Mouse (Mus musculus): ENCODE results near the gene Senp3. TPM values are rescaled to one million over a fixed set of nuclear protein-coding genes. Genes with fewer than 3 reads are reported as not detected.
"Not testable (repeated sequence)": the region's sequence is repeated elsewhere in the genome, so short reads cannot be mapped to it uniquely, and the experiment has no call there.

Gene Senp3
- total RNA-seq, 2 experiments from 2014 or later, result 94.3 to 109 TPM

GRCm38 (mm10) chr11:69706775-69707479, 25.0 kb upstream of the Senp3 start:
- no peak for DNase-seq (ENCODE audit: extremely low spot score in 1 of 2, low spot score in 1 of 2)

DNA sequence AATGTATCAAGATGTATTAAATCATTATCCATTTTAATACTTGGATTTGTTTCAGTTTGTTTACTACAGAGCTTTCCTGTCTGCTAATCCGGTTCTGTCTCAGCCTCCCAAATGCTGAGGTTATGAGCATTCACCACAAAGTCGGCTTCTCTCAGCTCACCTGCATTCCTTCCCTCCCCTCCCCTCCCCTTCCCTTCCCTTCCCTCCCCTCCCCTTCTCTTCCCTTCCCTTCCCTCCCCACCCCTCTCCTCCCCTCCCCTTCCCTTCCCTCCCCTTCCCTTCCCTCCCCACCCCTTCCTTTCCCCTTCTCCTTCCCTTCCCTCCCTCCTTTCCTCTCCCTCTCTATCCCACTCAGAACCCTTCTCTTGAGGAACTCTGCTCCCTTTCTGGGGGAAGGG, 22.7 kb upstream of the Senp3 start:
- DNase-seq (ENCODE audit: extremely low spot score in 1 of 2, low spot score in 1 of 2), result no peak

DNA sequence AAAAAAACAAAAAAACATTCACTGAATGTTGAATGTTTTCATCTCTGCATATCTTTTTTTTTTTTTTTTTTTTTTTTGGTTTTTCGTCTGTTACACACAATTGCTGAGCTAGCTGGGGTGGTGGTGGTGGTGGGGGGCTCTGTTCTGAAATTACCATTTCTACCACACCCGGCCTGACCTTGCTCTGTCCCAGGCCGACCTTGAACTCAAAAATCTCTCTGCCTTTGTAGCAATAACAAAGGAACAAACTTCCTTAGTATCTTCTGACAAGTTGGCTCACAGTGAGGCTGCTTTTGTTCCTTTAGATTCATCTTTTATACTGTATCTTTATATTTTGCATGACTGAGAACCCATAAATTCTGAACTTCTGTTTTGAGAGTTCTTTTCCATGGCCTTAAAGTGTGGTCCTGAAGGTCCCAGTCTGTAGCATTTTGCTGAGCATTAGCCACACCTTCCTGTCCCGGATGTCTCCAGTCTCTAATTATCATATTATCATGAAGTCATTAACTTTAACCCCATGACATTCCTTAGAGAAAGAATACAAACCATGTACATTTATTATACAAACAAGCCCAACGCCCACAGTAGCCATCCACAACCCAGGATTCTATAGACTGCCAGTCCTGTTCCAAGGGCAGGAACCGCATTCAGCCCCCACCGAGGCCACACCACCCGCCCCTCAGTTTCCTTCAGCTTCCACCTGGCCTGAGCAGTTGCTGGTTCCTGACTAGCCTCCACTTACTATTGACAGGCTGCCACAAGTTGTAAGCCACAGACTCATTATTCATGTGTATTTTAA, 22.1 kb upstream of the Senp3 start:
- no peak for DNase-seq (ENCODE audit: extremely low spot score in 1 of 2, low spot score in 1 of 2)

- DNase-seq (ENCODE audit: extremely low spot score in 1 of 2, low spot score in 1 of 2), result not testable (repeated sequence)
Measured at GRCm38 (mm10) chr11:69703381-69703780, 21.5 kb upstream of the Senp3 start.

DNA sequence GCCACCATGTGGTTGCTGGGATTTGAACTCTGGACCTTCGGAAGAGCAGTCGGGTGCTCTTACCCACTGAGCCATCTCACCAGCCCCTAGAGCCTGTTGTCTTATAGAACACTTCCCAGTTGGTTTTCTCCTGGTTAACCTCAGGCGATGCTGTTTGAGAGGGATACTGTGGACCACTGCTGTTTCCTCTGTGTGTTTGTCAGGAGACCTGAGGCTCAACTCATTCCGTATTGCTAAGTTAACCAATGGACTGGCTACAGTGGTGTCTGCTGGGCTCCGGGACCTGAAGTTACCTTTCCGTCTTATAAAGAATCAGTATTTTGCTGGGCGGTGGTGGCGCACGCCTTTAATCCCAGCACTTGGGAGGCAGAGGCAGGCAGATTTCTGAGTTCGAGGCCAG, 21.0 kb upstream of the Senp3 start:
- DNase-seq (ENCODE audit: extremely low spot score in 1 of 2, low spot score in 1 of 2), result not testable (repeated sequence)

DNA sequence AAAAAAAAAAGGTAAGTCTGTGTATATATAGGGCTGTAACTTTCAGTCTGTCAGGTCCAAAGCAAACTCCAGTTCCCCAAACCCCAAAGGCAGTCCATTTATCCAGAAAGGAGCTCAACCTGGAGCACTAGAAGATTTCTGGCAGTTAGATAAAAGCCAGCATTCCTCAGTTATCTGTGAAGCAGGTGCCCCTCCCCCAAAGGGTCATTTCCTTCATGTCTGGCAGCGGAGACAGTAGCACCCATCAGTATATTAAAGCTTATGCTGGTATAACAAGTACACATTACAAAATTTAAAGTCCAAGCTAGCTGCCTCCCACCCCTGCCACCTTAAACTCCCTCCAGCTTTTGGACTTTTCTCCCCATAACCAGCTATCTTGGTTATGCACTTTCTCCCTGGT, 17.7 kb upstream of the Senp3 start:
- DNase-seq (ENCODE audit: extremely low spot score in 1 of 2, low spot score in 1 of 2), result no peak

- DNase-seq (ENCODE audit: extremely low spot score in 1 of 2, low spot score in 1 of 2), result no peak
Measured at GRCm38 (mm10) chr11:69698574-69698973, 16.7 kb upstream of the Senp3 start.

DNA sequence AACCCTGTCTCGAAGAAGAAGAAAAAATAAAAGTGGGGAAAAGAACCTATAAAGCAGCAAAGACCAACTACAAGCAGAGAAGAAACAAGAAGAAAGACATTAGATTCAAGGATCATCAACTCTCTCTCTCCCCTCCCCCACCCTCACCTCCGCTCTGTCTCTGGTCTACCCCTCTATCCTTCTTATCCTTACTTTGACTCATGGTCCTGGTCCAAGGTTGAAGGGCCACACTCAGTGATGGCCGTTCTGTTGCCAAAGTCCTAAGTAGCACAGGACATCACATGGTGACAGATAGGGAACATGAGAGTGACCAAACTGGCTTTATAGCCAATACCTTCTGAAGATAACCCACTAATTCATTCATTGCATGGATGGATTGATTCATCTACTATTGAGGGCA, 15.5 kb upstream of the Senp3 start:
- DNase-seq (ENCODE audit: extremely low spot score in 1 of 2, low spot score in 1 of 2), result no peak

- DNase-seq (ENCODE audit: extremely low spot score in 1 of 2, low spot score in 1 of 2), result peak in 1 of 2 experiments; percentile 31
Measured at GRCm38 (mm10) chr11:69695361-69696181, 13.7 kb upstream of the Senp3 start, which contains the start of the genes Tnfsf12 and Tnfsfm13. Tnfsf12 (minus strand) TSS chr11:69695849. Tnfsfm13 (minus strand) TSS chr11:69696098.

DNA sequence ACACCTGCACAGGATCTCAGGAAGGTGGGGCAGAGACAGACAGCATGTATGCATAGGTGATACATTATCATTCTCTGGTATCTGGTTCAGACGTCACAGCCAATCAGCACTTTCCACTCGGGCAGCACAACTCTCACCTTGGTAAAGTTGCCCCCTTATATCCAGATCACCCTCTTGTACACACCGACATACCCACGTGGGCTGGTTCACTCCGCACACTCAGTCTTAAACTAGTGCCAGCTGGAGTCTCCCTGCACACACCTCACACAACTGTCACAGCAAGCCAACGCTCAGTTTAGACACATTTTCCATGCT, 13.1 kb upstream of the Senp3 start:
- DNase-seq (ENCODE audit: extremely low spot score in 1 of 2, low spot score in 1 of 2), result no peak

- DNase-seq (ENCODE audit: extremely low spot score in 1 of 2, low spot score in 1 of 2), result no peak
Measured at GRCm38 (mm10) chr11:69693421-69693965, 11.6 kb upstream of the Senp3 start.

DNA sequence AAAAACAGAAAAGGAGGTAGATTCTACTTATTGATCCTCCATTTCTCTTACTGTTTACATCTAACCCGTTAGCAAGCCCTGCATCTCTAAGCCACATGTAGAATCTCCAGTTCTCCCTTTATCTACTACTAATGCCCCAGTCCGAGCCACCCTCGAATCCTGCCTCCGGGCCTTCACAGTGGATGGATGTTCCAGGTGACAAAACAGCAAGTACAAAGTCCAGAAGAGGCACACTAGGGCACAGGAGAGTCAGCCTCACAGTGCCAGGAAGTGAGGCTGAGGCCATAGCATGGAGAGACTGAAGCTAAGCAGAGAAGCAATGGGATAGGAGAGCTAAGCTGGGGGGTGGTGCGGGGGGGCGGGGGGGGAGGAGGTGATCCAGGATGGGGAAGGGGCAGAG, 11.0 kb upstream of the Senp3 start:
- DNase-seq (ENCODE audit: extremely low spot score in 1 of 2, low spot score in 1 of 2), result no peak

DNA sequence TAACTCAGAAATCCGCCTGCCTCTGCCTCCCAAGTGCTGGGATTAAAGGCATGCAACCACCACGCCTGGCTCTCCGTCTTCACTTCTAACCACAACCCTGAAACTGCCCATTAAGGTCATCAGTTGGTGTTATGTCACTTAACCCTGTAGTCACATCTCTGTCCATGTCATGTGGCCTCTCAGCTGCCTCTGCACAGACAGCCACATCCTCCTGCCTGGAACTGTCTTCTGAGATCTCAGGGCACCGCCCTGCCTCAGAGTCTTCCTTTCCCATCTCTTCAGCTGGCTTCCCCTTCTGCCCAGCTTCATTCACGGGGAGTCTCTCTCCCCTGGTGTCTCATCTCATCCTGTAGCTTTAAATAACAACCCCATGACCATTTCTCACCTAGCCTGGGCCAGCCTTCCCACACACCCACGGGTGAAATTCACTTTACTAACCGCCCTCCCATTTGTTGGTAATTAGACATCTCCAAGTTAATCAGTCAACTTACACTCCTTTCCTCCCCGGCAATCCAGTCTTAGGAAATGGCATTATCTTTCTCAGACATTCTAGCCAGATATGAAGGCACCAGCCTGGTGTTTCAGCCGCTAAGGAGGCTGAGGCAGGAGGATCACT, 10.4 kb upstream of the Senp3 start:
- no peak for DNase-seq (ENCODE audit: extremely low spot score in 1 of 2, low spot score in 1 of 2)

DNA sequence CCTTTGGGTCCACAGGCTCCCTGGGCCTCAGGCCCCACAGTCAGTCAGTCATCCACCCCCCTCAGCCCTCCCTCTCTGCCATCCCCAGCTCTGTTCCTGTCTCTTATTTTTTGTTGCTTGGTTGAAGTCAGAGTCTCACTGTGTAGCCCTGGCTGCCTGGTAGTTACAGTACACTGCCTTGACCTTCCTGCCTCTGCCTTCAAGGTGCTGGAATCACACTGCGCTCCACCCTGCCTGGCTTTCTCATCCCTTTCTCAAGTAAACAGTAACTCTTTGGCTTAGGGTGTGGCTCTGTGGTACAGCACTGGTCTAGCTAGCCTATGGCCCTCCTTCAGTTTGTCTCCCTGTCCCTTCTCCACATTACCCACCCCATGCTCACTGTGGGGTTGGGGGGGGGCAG, 8.0 kb upstream of the Senp3 start:
- DNase-seq (ENCODE audit: extremely low spot score in 1 of 2, low spot score in 1 of 2), result no peak

DNA sequence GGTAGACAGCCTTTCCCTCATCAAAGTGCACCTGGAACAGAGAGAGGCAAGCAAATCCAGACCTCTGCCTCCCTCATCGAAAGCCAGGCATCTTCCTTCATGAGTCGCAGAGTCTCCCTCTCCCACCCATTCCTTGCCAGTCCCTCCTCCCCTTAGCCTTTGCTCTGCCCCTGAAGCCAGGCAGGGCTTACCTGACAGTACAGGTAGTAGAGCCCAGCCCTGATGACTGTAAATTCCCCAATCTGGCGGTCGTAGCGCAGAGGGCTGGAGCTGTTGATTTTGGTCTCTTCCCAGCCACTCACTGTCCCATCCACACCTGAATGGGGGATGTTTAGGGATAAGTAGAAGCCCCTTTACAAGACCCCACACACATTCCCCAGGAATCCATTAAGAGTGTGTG, 5.2 kb upstream of the Senp3 start:
- no peak for DNase-seq (ENCODE audit: extremely low spot score in 1 of 2, low spot score in 1 of 2)

DNA sequence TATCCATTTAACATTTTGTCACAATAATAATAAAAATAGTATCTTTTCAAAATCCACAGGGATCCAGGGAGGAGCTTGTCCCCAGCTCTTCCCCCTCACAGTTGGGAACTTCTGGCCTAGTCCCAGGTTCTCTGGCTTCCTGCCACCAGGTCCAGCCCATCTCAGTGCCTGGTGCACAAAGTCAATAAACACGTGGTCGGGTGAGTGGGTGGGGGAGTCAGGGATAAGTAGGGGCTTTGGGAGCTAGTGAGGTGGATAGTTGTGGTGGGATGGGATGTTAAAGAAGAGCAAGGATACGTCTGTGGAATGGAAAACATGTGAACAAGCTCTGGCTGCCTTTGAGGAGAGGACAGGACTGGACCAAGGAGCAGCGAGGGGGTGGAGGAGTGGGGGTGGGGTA, 4.5 kb upstream of the Senp3 start:
- DNase-seq (ENCODE audit: extremely low spot score in 1 of 2, low spot score in 1 of 2), result peak in 1 of 2 experiments; percentile 60

GRCm38 (mm10) chr11:69685526-69686148, 3.8 kb upstream of the Senp3 start, which contains the start of gene Tnfsf13:
Tnfsf13 (minus strand) TSS chr11:69685784.
- DNase-seq (ENCODE audit: extremely low spot score in 1 of 2, low spot score in 1 of 2), result no peak

DNA sequence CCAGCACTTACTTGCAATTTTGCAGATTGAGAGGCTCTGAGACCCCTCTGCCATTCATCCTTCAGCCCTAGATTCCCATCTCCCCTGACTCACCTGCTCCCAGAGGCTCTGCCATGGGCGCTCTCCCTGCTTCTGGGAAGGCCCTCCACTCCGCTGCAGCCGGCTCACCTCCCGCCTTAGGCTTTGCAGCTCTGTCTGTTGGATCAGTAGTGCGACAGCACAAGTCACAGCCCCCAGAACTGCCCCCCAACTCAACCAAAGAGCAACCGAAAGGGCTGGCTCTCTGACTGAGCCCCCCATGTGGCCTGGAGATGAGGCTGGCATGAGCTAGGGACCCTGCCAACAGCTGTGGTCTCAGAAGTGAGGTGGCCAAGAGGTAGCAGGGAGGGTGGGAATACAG, 3.1 kb upstream of the Senp3 start:
- DNase-seq (ENCODE audit: extremely low spot score in 1 of 2, low spot score in 1 of 2), result no peak

DNA sequence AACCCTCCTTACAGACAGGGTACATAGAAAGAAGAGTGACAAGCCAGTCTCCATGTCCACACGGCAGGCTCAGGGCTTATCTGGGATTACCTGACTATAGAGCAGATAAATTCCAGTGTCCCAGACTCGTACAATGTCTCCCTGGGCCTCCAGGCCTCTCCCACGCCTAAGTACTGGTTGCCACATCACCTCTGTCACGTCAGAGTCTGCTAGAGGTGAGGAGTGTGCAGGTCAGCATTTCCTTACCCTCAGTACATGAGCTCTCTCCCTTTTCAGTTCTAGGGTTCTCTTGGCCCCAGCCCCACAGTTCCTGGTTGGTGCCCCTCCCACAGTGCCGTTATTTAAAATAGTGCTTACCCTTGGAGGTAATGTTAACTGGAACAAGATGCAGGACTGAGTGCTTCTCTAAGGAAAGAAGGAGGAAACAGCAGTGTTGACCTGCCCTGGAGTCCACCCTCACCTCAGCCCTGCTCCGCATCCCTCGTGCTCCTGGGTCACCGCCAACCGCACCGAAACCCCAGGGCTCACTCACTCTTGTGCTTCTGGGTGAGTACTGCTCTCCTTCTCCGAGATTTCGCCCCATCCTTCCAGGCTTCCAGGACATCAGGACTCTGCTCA, 2.4 kb upstream of the Senp3 start:
- DNase-seq (ENCODE audit: extremely low spot score in 1 of 2, low spot score in 1 of 2), result no peak
